ENCODE assay signal across 9 mouse cellular contexts in the genomic region with DNA sequence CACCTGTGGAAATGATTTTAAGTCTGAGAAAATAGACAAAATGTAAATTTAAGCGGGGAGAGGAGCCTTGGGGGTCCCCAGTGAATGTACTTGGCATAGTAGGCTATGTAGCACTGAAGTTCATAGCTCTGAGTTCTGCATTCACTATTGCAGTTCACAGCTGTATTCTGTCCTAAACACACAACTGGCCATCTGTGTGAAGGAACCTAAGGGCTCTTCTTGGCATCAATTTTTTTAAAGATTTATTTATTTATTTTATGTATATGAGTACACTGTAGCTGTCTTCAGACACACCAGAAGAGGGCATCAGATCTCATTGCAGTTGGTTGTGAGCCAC.
A peak's percentile ranks its signal among the peaks of the same experiment; 100 is the strongest.
DNase-seq lines count a peak whose midpoint lies in the region; ATAC-seq and TF ChIP-seq lines count a peak whose summit lies in the region.
"Had no signal": no experiment of that assay in that cellular context is flagged by ENCODE, and none has a peak within 500 bp of the region (broad histone marks: within the 10 kb centered on the region; RNA-seq: fewer than 3 reads in every experiment).

No protein-coding gene starts in this region.

- no peaks in the 10 kb centered on the region; the same call in 1 of the 2 replicates for H3K4me1 ChIP-seq in heart, adult 2 months (ENCODE audit: control insufficient read depth, insufficient read depth, low read length)
- 0 out of 2 replicates have a peak, but pooled peaks cover under 1% of the 10 kb centered on the region for H3K4me1 ChIP-seq in midbrain, embryonic 12.5 days
- no peaks in the 10 kb centered on the region for H3K4me1 ChIP-seq in midbrain, embryonic 15.5 days
- 0 out of 2 replicates have a peak, but pooled peaks cover 4% of the 10 kb centered on the region for H3K4me1 ChIP-seq in forebrain, embryonic 16.5 days (replicated peaks; ENCODE audit: control insufficient read depth, insufficient read depth, low read length)
- H3K4me1 ChIP-seq in midbrain, embryonic 16.5 days (ENCODE audit: control insufficient read depth, insufficient read depth, low read length): 0 out of 2 replicates have a peak, but pooled peaks cover 3% of the 10 kb centered on the region
- H3K4me1 ChIP-seq: limb, embryonic 15.5 days had no signal

- DNase-seq in heart, adult 2 months: no peak
- DNase-seq in heart, postnatal 36 days: no peak
- no peak for DNase-seq in spleen, postnatal 14 days (ENCODE audit: low spot score in 2 of 2)
- DNase-seq in thymus, postnatal 4 days: no peak

- no peak for TF ChIP-seq EP300 in heart, adult 2 months (IDR thresholded peaks at IDR 0.05; ENCODE audit: insufficient read depth, low read depth, low read length)

- H3K79me2 ChIP-seq in heart, adult 2 months (replicated peaks; ENCODE audit: control insufficient read depth, insufficient read depth, low read length): no peaks in the 10 kb centered on the region

- H3K4me2 ChIP-seq in midbrain, embryonic 12.5 days (replicated peaks): no peak overlapping the region
- no peak overlapping the region for H3K4me2 ChIP-seq in midbrain, embryonic 15.5 days
- no peak overlapping the region for H3K4me2 ChIP-seq in forebrain, embryonic 16.5 days (ENCODE audit: low read length)
- no peak overlapping the region for H3K4me2 ChIP-seq in midbrain, embryonic 16.5 days (ENCODE audit: low read length)
- H3K4me2 ChIP-seq: limb, embryonic 15.5 days had no signal

- no peak overlapping the region for H3K4me3 ChIP-seq in heart, adult 2 months
- H3K4me3 ChIP-seq in midbrain, embryonic 12.5 days: no peak overlapping the region
- H3K4me3 ChIP-seq in midbrain, embryonic 15.5 days: no peak overlapping the region
- H3K4me3 ChIP-seq in forebrain, embryonic 16.5 days (replicated peaks; ENCODE audit: low read length): no peak overlapping the region
- H3K4me3 ChIP-seq in midbrain, embryonic 16.5 days (ENCODE audit: low read depth, low read length): no peak overlapping the region
- H3K4me3 ChIP-seq: limb, embryonic 15.5 days had no signal

- intact Hi-C loops in heart, adult 2 months (cut with DNase I): loop anchor here (1.0 to 2.0 kb wide), 3 partner anchors 191 to 768 kb away; no protein-coding TSS in a partner anchor
- intact Hi-C loops in heart, postnatal 36 days (cut with DNase I): loop anchor here (1.0 to 5.0 kb wide), 4 partner anchors 92 to 717 kb away; a partner anchor contains a TSS

- no peaks in the 10 kb centered on the region for H3K36me3 ChIP-seq in heart, adult 2 months (ENCODE audit: control insufficient read depth, insufficient read depth, low read length)
- no peaks in the 10 kb centered on the region for H3K36me3 ChIP-seq in midbrain, embryonic 12.5 days
- H3K36me3 ChIP-seq in midbrain, embryonic 15.5 days (replicated peaks): no peaks in the 10 kb centered on the region
- H3K36me3 ChIP-seq in forebrain, embryonic 16.5 days (ENCODE audit: control insufficient read depth, insufficient read depth): no peaks in the 10 kb centered on the region
- no peaks in the 10 kb centered on the region for H3K36me3 ChIP-seq in midbrain, embryonic 16.5 days (ENCODE audit: control insufficient read depth, insufficient read depth, low read length)
- H3K36me3 ChIP-seq: limb, embryonic 15.5 days had no signal

- no peaks in the 10 kb centered on the region for H3K9me3 ChIP-seq in midbrain, embryonic 12.5 days
- no peaks in the 10 kb centered on the region for H3K9me3 ChIP-seq in midbrain, embryonic 15.5 days
- no peaks in the 10 kb centered on the region for H3K9me3 ChIP-seq in forebrain, embryonic 16.5 days (ENCODE audit: control insufficient read depth, low read length)
- H3K9me3 ChIP-seq in midbrain, embryonic 16.5 days (replicated peaks; ENCODE audit: control insufficient read depth, low read length, poor library complexity, severe bottlenecking): no peaks in the 10 kb centered on the region
- H3K9me3 ChIP-seq: limb, embryonic 15.5 days had no signal

- no peak for TF ChIP-seq POLR2A in heart, adult 2 months (IDR thresholded peaks at IDR 0.05; ENCODE audit: insufficient read depth, low read depth, low read length)

- H3K27ac ChIP-seq in heart, adult 2 months: no peak overlapping the region
- no peak overlapping the region for H3K27ac ChIP-seq in midbrain, embryonic 12.5 days (replicated peaks)
- H3K27ac ChIP-seq in midbrain, embryonic 15.5 days: no peak overlapping the region
- H3K27ac ChIP-seq in forebrain, embryonic 16.5 days (ENCODE audit: low read length): no peak overlapping the region
- H3K27ac ChIP-seq in midbrain, embryonic 16.5 days (ENCODE audit: low read length): no peak overlapping the region
- H3K27ac ChIP-seq: limb, embryonic 15.5 days had no signal

- H3K27me3 ChIP-seq in heart, adult 2 months (ENCODE audit: control insufficient read depth, insufficient read depth, low read length): no peaks in the 10 kb centered on the region
- H3K27me3 ChIP-seq in midbrain, embryonic 12.5 days: no peaks in the 10 kb centered on the region
- no peaks in the 10 kb centered on the region for H3K27me3 ChIP-seq in midbrain, embryonic 15.5 days (replicated peaks)
- H3K27me3 ChIP-seq in forebrain, embryonic 16.5 days (replicated peaks; ENCODE audit: control insufficient read depth, insufficient read depth, low read length): no peaks in the 10 kb centered on the region
- H3K27me3 ChIP-seq in midbrain, embryonic 16.5 days (ENCODE audit: control insufficient read depth, insufficient read depth, low read depth, low read length): no peaks in the 10 kb centered on the region
- H3K27me3 ChIP-seq: limb, embryonic 15.5 days had no signal

- no peak overlapping the region for H3K9ac ChIP-seq in heart, adult 2 months (ENCODE audit: low read depth, low read length)
- H3K9ac ChIP-seq in midbrain, embryonic 12.5 days (replicated peaks): no peak overlapping the region
- H3K9ac ChIP-seq in midbrain, embryonic 15.5 days: no peak overlapping the region
- H3K9ac ChIP-seq in forebrain, embryonic 16.5 days (replicated peaks; ENCODE audit: low read depth, low read length): no peak overlapping the region
- no peak overlapping the region for H3K9ac ChIP-seq in midbrain, embryonic 16.5 days (ENCODE audit: low read depth, low read length)
- H3K9ac ChIP-seq: limb, embryonic 15.5 days had no signal

- TF ChIP-seq CTCF in heart, adult 2 months (IDR thresholded peaks at IDR 0.05): peak; percentile 1

- ATAC-seq in midbrain, embryonic 12.5 days (ENCODE audit: low FRiP score, low read depth): peak; percentile 28; the same call in 1 of the 2 replicates
- ATAC-seq in midbrain, embryonic 15.5 days (replicated peaks): no peak; the same call in 1 of the 2 replicates
- ATAC-seq in forebrain, embryonic 16.5 days: peak; percentile 54
- ATAC-seq in midbrain, embryonic 16.5 days: peak; percentile 57

- WGBS in heart, adult 2 months: 5% methylated on average over 1 of the region's 1 CpGs
- WGBS in midbrain, embryonic 12.5 days: 0% methylated on average over 1 of the region's 1 CpGs
- WGBS in midbrain, embryonic 15.5 days: 15% methylated on average over 1 of the region's 1 CpGs
- WGBS in forebrain, embryonic 16.5 days: 6% methylated on average over 1 of the region's 1 CpGs
- 6% methylated on average over 1 of the region's 1 CpGs for WGBS in midbrain, embryonic 16.5 days
